Mouse (Mus musculus) 3134 (cell line): ENCODE measurements around the gene Gm266.
A peak's percentile ranks its signal among the peaks of the same experiment; 100 is the strongest.
"Not testable (repeated sequence)": the region's sequence is repeated elsewhere in the genome, so short reads cannot be mapped to it uniquely, and the experiment has no call there.

Experiments
- DNase-seq: peaks from one replicate; pipeline ENCODE4 v3.0.0-alpha.2; 2011; ENCODE audit warnings: low spot score; ENCODE audit not compliant: insufficient read length; ENCODE audit errors: extremely low read depth

Gm266 gene

GRCm38 (mm10) chr12:111485652-111486306 lies at the start of gene Gm266:
Gene Gm266 (minus strand): TSS chr12:111485823.
- DNase-seq, result no peak

GRCm38 (mm10) chr12:111535281-111535680 lies 49.7 kb upstream of the Gm266 start:
- no peak for DNase-seq

- DNase-seq, result no peak
Measured at GRCm38 (mm10) chr12:111533096-111533794, 47.6 kb upstream of the Gm266 start.

DNA sequence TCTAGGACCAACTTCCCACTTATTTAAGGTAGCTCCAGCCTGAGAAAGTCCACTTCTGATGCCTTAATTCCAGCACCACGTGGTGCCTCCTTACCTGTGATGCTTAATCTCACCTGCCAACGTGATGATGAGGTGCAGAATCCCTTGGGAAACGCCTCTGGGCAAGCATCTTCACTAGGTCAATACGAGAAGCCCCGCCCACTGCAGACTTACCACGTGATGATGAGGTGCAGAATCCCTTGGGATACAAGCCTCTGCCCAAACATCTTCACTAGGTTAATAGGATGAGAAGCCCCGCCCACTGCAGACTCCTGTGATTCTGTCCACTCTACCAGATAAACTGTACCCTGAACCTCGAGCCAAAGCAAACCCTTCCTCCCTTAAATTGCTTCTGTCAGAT lies 43.6 kb upstream of the Gm266 start:
- no peak for DNase-seq

DNA sequence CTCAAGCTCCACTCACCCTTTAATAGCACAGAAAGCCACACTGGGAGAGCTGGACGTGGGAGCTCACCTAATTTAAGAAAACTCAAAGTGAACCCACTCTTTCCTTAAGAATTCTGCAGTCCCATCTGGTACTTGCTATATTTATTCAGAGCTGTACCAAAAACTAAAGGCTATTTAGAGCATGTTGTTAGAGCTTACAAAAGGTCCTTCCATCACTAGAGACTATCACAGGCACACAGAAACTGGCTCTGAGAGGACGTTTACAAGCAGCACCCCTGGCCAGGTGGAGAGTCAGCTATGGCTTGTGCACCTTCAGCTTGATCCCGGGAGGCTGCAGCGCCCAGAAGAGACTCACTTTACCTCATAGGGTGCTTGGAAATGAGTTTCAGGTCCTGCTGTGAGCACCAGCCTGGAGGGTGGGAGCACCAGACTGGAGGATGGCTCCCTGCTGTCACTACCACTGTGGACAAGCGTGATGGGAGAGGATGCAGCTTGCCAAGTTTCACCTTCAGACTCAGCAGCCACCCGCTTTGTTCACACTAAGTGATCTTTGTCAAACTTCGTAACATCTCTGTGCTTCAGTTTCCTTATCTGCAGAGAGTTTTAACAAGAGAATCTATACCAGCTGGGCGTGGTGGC lies 42.1 kb upstream of the Gm266 start:
- no peak for DNase-seq

GRCm38 (mm10) chr12:111524883-111525282 lies 39.3 kb upstream of the Gm266 start:
- DNase-seq, result no peak

- no peak for DNase-seq
Measured at GRCm38 (mm10) chr12:111524469-111524868, 38.8 kb upstream of the Gm266 start.

- no peak for DNase-seq
Measured at GRCm38 (mm10) chr12:111520994-111521393, 35.4 kb upstream of the Gm266 start.

GRCm38 (mm10) chr12:111519821-111520220 lies 34.2 kb upstream of the Gm266 start:
- DNase-seq, result no peak

DNA sequence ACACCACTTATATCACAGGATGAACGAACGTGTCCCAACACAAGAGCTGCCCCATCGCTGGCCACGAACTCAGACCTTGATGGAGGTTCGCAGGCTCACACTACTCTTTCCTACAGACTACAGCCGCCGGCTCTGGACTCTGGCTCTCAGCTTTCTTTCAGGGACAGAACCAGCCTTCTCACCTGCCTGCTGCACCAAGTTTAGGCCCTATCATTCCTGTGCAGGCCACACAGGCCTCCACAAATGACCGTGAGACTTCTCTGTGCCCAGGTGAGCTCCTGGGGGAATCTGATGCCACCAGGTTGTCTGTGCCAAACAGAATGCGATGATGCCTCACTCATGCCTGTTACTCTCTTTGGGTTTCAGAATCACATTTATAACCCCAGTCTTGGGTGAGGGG lies 32.8 kb upstream of the Gm266 start:
- no peak for DNase-seq

DNA sequence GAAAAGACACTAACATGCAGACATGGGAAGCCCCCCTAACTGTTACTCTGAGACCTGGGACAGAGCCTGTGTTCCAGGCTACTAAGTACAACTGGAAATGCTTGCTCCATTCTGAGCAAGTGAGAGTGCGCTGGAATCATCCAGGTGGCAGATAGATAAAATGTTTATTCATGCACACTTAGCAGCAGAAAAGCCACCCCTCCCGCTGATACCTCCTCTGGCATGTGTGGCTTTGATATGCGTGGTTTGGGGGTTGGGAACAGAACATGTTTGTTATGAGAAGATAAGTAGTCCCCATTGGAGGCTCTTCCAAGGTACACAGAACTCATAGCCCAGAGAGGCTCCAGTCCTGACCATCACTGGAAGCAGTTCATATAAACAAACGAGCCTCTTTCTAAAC lies 32.3 kb upstream of the Gm266 start:
- no peak for DNase-seq

GRCm38 (mm10) chr12:111516826-111517225 lies 31.2 kb upstream of the Gm266 start:
- no peak for DNase-seq

DNA sequence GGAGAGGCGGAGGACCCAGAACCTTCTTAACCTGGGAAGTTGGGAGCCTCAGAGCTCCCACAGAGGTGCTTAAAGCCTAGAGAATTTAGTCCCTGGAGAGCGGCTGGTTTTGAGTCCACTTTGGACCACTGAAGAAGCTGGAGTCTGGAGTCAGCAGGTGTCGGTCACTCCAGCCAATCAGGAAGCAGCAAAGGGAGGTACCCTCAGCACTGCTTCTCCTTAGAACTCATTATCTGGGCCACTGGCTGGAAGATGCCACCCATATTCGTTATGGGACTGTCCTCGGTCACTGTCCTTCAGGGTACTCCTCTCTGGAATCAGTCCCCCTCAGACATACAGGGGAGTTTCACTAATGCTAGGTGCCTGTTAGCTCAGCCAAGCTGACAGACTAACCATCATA lies 30.3 kb upstream of the Gm266 start:
- DNase-seq, result no peak

GRCm38 (mm10) chr12:111514874-111515649 lies 29.4 kb upstream of the Gm266 start:
- no peak for DNase-seq

- DNase-seq, result no peak
Measured at GRCm38 (mm10) chr12:111514231-111514792, 28.7 kb upstream of the Gm266 start.

- no peak for DNase-seq
Measured at GRCm38 (mm10) chr12:111513673-111514072, 28.1 kb upstream of the Gm266 start.

GRCm38 (mm10) chr12:111512572-111513063 lies 27.0 kb upstream of the Gm266 start:
- no peak for DNase-seq

- not testable (repeated sequence) for DNase-seq
Measured at GRCm38 (mm10) chr12:111508438-111508837, 22.8 kb upstream of the Gm266 start.

GRCm38 (mm10) chr12:111507962-111508361 lies 22.3 kb upstream of the Gm266 start:
- no peak for DNase-seq

DNA sequence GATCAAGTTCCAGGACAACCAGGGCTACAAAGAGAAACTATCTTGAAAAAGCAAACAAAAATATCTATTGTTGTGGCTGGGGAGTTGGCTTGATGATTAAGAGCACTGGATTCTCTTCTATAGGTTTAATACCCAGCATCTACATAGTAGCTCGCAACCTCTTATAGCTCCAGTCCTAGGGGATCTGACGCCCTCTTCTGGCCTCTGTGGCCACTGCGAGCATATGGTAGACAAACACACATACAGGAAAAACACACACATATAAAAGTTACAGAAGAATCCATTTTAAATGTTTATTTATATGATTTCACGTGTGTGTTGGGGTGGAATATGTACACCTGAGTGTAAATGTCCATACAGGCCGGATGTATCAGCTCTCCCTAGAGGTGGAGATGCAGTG lies 21.4 kb upstream of the Gm266 start:
- DNase-seq, result no peak

DNA sequence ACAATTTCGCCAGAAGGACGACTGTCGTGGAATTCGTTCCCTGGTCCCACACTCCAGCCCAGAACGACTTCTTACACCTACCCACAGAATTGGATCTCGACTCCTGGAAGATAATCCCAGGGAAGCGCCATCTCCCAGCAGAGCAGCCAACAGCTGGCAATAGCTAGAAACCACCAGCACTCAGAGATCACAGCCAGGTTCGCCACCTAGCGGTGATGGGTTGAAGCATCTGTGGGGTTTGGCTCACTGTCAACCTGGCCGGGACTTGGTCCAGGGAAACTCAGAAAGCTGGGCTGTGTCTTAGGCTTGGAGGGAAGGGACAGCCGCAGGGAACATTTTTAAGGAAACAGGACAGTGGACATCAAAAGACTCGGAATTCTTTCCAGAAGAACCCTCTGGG lies 19.3 kb upstream of the Gm266 start:
- DNase-seq, result peak; percentile 72
